Mouse (Mus musculus): ENCODE data around the gene Brinp2.

- TF ChIP-seq E2F4 (IDR thresholded peaks at IDR 0.05; ENCODE audit: insufficient read depth) (no peak), TCF12 (IDR thresholded peaks at IDR 0.05; ENCODE audit: insufficient read depth, poor library complexity, severe bottlenecking) (no peak), POLR2A (IDR thresholded peaks at IDR 0.05; ENCODE audit: insufficient read length, low read depth) (no peak), POLR2AphosphoS2 (IDR thresholded peaks at IDR 0.05; ENCODE audit: insufficient read length, low read depth) (no peak), MAX (IDR thresholded peaks at IDR 0.05; ENCODE audit: low read depth) (no peak), CEBPB (IDR thresholded peaks at IDR 0.05; ENCODE audit: insufficient read depth, poor library complexity, severe bottlenecking) (no peak), TCF3 (IDR thresholded peaks at IDR 0.05; ENCODE audit: insufficient read length, low read depth) (no peak), MYOD1 (IDR thresholded peaks at IDR 0.05; ENCODE audit: control insufficient read depth in 1 of 3, insufficient read length in 2 of 3, low read depth in 2 of 3) (no peak), USF1 (IDR thresholded peaks at IDR 0.05; ENCODE audit: low read depth) (no peak), MYOG (IDR thresholded peaks at IDR 0.05; ENCODE audit: control insufficient read depth in 1 of 3, insufficient read depth in 1 of 3, insufficient read length in 2 of 3, low read depth in 2 of 3) (no peak)
Measured at GRCm38 (mm10) chr1:158356051-158356461, at the start of gene Brinp2.

Measured in myocyte (in vitro differentiated cells).